Mouse (Mus musculus): ENCODE data around the gene Pom121.

Gene Pom121

GRCm38 (mm10) chr5:135367841-135368240 lies 26.5 kb downstream of the Pom121 start:
- DNase-seq: no peak

GRCm38 (mm10) chr5:135363540-135363939 lies 30.8 kb downstream of the Pom121 start:
- no peak for DNase-seq

- no peak for DNase-seq
These were observed 31.8 kb downstream of the Pom121 start for GRCm38 (mm10) chr5:135362572-135362971.

GRCm38 (mm10) chr5:135359772-135360171 lies 34.6 kb downstream of the Pom121 start:
- no peak for DNase-seq

GRCm38 (mm10) chr5:135357556-135357955 lies 36.8 kb downstream of the Pom121 start:
- DNase-seq: no peak

- no peak for DNase-seq
These were observed 38.3 kb downstream of the Pom121 start for GRCm38 (mm10) chr5:135356090-135356489.

GRCm38 (mm10) chr5:135353564-135353963 lies 40.8 kb downstream of the Pom121 start:
- DNase-seq: no peak

GRCm38 (mm10) chr5:135352995-135353394 lies 41.4 kb downstream of the Pom121 start, which contains the start of gene Trim50:
Gene Trim50, plus strand, starts transcription at chr5:135353295.
- no peak for DNase-seq

- DNase-seq: no peak
These were observed 42.7 kb downstream of the Pom121 start for GRCm38 (mm10) chr5:135351606-135352005.

- DNase-seq: no peak
These were observed 44.5 kb downstream of the Pom121 start, which contains the start of gene Fkbp6 for GRCm38 (mm10) chr5:135349862-135350261. Gene Fkbp6, minus strand, starts transcription at chr5:135350044.

- DNase-seq: no peak
These were observed 46.8 kb downstream of the Pom121 start for GRCm38 (mm10) chr5:135347511-135348011.

GRCm38 (mm10) chr5:135346430-135346829 lies 47.9 kb downstream of the Pom121 start:
- no peak for DNase-seq

GRCm38 (mm10) chr5:135345989-135346388 lies 48.4 kb downstream of the Pom121 start:
- no peak for DNase-seq

- DNase-seq: no peak
These were observed 56.8 kb downstream of the Pom121 start for GRCm38 (mm10) chr5:135337575-135337974.

GRCm38 (mm10) chr5:135331161-135331560 lies 63.2 kb downstream of the Pom121 start:
- no peak for DNase-seq

- no peak for DNase-seq
These were observed 64.1 kb downstream of the Pom121 start for GRCm38 (mm10) chr5:135330201-135330600.

- DNase-seq: no peak
These were observed 64.9 kb downstream of the Pom121 start for GRCm38 (mm10) chr5:135329471-135329870.

Data from cerebellum, adult 8-10 months (tissue).